Mouse (Mus musculus): Measurements from ENCODE around the gene Bcl2. TPM values are rescaled to one million over a fixed set of nuclear protein-coding genes. Genes with fewer than 3 reads are reported as not detected.
A peak's percentile ranks its signal among the peaks of the same experiment; 100 is the strongest.
"Not testable (repeated sequence)": the region's sequence is repeated elsewhere in the genome, so short reads cannot be mapped to it uniquely, and the experiment has no call there.

The Bcl2 gene
- 1 to 10 TPM; 8.6 to 9.0 TPM for total RNA-seq (2021)
- long read RNA-seq, full-length matches to known transcripts, result 9 of 9 reads
- long read RNA-seq, partial matches to known transcripts, result 0 of 9 reads
- long read RNA-seq, other reads (novel, unspliced or antisense), result 0 of 9 reads

GRCm38 (mm10) chr1:106713621-106714529 is at the start of gene Bcl2:
Gene Bcl2 (minus strand): TSS chr1:106714274.
- DNase-seq (ENCODE audit: low spot score in 2 of 2), result peak; percentile 55 to 70

DNA sequence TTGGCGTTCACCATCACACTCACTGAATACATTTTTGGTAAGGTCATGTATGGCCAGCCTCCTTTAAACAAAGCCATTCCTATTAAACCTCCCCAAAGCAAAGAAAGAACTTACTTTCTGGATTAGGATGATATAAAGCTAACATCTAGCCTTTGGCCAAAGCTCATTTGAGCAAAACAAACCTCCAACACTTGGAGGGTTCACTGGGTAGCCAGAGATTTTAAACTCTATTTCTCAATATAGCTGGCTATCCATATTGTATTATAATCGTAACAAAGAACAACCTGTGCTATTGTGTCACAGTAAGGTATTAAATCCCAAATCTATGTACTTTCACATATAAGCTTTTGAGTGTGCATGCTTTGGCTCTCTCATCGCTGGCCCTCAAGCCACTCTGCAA is 46.7 kb upstream of the Bcl2 start:
- no peak for DNase-seq (ENCODE audit: low spot score in 2 of 2)

GRCm38 (mm10) chr1:106759572-106760435 is 45.7 kb upstream of the Bcl2 start, which contains the start of gene Kdsr:
Gene Kdsr (minus strand): TSS chr1:106759727.
- DNase-seq (ENCODE audit: low spot score in 2 of 2), result peak; percentile 98

- peak; percentile 8 to 23 for DNase-seq (ENCODE audit: low spot score in 2 of 2)
Observed at GRCm38 (mm10) chr1:106758734-106759571, 44.9 kb upstream of the Bcl2 start.

GRCm38 (mm10) chr1:106756633-106757032 is 42.6 kb upstream of the Bcl2 start:
- no peak for DNase-seq (ENCODE audit: low spot score in 2 of 2)

GRCm38 (mm10) chr1:106752013-106752412 is 37.9 kb upstream of the Bcl2 start:
- no peak for DNase-seq (ENCODE audit: low spot score in 2 of 2)

GRCm38 (mm10) chr1:106750656-106751055 is 36.6 kb upstream of the Bcl2 start:
- DNase-seq (ENCODE audit: low spot score in 2 of 2), result no peak

GRCm38 (mm10) chr1:106748555-106749315 is 34.7 kb upstream of the Bcl2 start:
- no peak for DNase-seq (ENCODE audit: low spot score in 2 of 2)

DNA sequence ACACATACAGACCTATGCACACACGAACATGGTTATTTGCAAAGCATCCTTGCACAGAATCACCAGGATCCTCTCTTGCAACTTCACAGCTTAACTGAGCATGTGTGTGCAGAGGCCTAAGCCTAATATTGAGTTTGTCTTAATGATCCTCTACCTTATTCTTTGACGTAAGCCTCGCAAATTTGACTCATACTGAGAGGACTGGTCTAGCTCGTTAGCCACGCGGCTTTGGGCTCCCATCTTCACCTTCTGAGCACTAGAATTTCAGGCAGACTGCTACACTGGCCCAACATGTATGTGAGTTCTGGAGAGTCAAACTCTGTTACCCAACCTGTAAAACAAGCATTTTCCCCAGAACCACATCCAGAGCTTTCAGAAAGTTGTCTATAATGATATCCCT is 28.9 kb upstream of the Bcl2 start:
- DNase-seq (ENCODE audit: low spot score in 2 of 2), result no peak

DNA sequence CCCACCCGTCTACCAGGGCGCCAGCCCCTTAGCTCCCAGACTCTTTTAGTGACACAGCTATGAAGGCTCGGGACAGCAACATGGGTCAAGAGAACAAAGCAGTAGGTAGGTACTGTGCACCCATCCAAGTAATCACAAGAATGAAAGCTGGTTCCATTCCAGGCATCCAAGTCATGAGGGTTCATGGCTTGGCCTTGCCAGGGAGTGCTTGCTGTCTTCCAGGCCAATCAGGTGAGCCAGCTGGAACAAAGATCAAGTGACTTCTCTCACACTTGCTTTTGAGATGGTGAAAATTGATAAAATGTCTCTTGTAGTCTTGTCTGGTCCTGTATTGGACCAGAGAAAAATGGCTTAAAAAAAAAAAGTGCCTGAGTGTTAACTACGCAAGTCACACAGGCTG is 26.7 kb upstream of the Bcl2 start:
- DNase-seq (ENCODE audit: low spot score in 2 of 2), result no peak

GRCm38 (mm10) chr1:106739810-106740209 is 25.7 kb upstream of the Bcl2 start:
- DNase-seq (ENCODE audit: low spot score in 2 of 2), result no peak

DNA sequence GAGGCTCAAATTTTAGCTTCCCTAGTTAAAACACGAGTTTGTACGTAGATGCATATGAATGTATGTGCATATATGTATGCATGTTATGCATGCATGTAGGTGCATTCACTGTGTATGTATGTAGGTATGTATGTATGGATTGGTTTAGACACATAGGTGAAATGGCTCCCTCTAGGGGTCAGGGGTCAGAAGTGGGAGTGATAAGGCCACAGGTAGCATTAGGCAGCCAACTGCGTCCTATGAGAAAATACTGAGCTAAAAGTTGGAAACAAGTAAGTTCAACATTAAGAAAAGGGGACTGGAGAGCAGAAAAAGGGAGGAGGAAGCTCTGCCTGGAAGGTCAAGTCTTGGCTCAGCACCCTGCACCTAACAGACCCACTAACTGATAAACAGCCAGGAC is 24.0 kb upstream of the Bcl2 start:
- no peak for DNase-seq (ENCODE audit: low spot score in 2 of 2)

GRCm38 (mm10) chr1:106736211-106736610 is 22.1 kb upstream of the Bcl2 start:
- DNase-seq (ENCODE audit: low spot score in 2 of 2), result no peak

DNA sequence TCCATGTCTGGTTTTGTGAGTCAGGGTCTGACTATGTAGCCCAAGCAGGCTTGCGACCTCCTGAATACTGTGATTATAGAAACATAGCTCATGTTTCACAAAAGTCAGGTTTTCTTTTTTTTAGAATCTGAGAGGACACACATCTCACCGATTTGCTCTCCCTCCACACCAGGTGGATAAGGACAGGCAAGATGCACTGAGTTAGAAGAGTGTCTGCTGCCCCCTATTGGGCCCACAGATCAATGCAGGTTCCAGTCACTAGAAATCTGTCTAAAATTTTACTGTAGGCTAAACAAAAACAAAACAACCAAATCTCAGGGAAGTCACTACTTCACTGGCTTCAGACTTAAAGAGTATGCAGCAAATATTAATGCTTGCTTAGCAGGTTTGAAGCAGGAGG is 21.5 kb upstream of the Bcl2 start:
- peak in 1 of 2 experiments; percentile 56 for DNase-seq (ENCODE audit: low spot score in 2 of 2)

DNA sequence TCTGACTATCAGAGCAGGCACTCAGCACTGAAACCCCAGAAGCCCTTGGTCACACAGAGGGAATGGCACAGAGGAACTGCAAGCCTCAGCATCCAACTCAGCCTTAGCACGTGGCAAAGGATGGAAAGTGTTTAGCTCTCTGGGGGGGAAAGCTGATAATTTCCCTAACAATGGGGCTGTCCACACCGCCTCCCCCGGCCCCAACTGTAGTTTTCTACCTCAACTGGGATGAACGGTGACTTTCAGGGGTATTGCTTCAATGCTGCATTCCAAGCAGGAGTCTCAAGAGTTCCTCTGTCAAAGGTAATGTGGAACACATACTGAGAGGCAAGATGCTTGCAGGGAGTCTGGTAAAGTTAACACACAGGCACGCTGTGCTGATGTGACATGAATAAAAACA is 8.0 kb upstream of the Bcl2 start:
- no peak for DNase-seq (ENCODE audit: low spot score in 2 of 2)

DNA sequence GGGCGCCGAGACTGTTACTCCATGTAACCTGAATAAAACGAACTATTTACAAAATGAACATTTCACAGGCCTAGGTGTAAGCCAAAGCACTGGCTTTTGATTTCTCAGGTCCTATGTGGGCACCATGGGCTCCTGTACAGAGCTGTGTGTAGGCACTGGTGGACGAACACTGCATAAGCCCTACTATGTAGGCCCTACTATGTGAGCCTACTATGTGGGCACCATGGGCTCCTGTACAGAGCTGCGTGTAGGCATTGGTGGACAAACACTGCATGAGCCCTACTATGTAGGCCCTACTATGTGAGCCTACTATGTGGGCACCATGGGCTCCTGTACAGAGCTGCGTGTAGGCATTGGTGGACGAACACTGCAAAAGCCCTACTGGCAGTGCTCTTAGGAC is 3.7 kb upstream of the Bcl2 start:
- DNase-seq (ENCODE audit: low spot score in 2 of 2), result not testable (repeated sequence)

DNA sequence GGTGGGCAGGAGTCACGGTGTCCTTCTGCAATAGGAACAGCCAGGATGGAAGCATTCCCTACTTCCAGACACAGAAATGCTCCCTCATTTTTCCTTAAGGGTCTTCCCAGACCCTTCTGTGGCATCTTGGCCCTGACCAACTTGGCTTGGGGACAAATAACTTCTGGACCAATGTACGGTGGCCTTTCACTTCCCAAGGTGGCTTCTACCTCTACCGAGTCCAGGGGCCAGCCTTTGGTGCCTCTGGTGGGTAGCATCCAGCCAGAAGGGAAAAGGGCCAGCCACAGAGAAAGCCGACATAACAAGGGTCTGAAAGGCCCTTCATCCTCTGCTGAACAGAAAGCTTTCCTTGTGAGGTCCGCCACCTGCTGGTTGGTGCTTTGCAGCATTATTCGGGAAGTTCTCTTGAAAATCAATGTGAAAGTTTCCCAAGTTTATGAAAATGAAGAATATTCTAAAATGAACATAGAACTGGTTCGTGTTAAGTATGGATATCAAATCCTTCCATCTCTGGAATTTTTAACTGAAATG is 3.1 kb upstream of the Bcl2 start:
- DNase-seq (ENCODE audit: low spot score in 2 of 2), result peak; percentile 55 to 83

GRCm38 (mm10) chr1:106716141-106716540 is 2.1 kb upstream of the Bcl2 start:
- DNase-seq (ENCODE audit: low spot score in 2 of 2), result no peak

DNA sequence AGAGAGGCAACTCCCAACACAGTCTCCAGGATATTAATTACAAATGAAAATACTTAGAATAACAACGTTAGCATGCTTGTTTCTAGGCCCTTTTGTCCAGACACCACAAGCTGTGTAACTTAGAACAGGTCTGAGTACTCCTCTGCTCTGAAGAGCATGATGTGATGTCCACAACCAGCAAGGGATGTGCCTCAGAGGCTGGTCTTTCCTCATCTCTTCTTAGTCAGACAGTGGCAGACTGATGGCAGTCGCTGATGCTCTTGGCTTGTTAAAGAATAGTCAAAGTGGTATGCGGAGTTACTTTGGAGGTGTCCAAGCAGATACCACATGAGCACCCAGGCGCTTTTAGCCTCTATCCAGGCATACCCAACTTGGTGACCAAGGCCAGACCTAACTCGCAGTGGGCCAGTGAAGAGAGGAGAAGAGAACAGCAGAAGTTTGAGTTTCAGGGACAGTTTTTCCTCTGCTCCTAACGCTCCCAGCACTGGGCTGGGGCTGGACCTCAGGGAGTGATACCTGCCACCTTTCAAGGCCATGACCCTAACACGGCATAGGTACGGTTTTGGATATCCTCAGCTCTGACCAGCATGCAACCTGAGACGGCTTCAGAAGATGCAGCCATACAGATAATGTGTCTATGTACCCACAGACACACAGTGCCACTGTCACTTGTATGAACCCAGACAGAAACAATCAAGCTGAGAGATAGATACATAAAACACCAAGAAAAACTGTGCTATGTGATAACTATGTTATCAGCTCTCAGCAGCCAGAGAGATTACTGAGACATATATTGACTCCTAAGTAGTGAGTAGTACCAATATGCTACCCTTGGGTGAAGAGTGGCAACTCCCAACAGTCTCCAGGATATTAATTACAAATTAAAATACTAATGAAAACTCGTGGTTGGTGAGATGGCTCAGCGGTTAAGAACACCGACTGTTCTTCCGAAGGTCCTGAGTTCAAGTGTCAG is 1.3 kb upstream of the Bcl2 start:
- DNase-seq (ENCODE audit: low spot score in 2 of 2), result no peak

Data from layer of hippocampus, adult 18-20 months (tissue).